Mouse (Mus musculus) layer of hippocampus, adult 8-10 months (tissue): ENCODE measurements at regions not wholly inside any gene's neighbourhood (a gene's known extent, or its start where the extent isn't known, plus 50 kb on each side); places are given as distances from the start of the nearest gene placed in this dataset.
"Not testable (repeated sequence)": the region's sequence is repeated elsewhere in the genome, so short reads cannot be mapped to it uniquely, and the experiment has no call there.

Source experiments
- DNase-seq, 2 experiments: peaks; one replicate each; pipeline ENCODE4 v3.0.0; 2022; ENCODE audit warnings: low spot score in 2 of 2

DNA sequence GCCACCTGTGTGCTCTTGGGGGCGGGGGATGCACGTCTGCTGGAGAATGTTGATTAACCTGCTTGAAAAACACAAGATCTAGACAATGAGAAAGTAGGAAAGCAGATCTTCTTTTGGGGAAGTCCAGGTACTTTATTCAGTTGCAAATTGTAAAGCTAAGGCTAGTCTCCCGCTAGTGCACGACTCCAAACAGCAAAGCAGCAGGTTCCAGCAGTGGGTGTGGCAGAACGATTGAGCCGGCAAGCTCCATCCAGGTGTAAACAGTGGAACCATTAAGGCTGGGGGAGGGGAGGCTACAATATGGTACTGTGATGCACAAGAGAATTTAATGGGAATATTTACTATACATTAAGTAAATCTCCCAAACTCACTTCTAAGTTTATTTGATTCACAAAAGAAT is 448.6 kb upstream of the Cobl start:
- not testable (repeated sequence) for DNase-seq

DNA sequence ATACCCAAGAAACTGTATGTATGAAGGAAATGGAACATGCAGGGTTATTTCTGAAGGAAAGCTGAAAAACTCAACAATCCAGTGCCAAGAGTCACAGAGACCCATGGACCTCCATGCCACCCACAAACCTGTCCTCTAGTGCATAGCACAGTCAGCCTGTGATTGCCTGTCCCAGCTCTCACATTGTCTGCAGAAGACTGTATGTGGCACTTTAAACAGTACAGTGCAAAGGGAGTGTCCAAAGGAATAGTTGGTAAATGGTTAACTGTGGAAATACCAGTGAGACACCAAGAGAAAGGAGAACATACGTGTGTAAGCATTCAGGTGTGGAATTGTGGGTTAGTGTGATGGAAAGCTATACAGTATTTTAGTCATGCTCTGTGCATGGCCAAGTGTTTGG is 409.0 kb upstream of the Cobl start:
- DNase-seq = no peak

DNA sequence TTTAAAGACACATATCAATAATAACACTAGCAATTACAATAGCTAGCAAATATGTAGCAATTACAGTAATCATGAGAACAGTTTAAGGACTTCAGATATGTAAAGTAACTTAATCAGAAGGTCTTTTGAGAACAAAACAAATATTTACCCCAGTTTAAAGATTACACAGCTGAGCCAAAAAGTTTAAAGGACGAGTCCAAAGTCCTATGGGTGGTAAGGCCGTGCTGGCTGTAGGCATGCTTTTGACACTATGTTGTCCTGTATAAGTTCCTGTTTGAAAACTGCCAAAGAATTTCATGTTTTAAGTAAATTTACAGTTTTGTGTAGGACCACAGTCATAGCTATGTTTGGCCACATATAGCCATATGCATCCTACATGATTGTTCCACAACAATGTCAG is 408.0 kb upstream of the Cobl start:
- no peak for DNase-seq

DNA sequence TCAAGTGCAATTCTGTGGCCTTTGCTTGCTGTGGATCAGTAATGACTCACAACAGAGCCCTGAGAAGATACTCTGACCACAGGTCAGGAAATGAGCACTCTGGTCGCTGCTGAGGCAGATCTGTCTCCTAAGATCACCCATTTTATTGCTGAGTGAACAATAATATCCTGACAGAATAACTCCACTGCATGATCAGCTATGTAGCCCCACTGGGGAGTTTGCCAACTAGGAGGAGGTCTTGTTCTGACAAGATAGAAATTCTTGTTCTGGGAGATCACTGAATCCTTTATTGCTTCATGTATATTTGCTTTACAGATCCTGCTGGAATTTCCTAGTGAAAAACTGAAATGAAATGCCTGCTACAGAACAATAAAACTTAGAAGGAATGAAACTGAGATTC is 407.6 kb upstream of the Cobl start:
- DNase-seq = no peak

DNA sequence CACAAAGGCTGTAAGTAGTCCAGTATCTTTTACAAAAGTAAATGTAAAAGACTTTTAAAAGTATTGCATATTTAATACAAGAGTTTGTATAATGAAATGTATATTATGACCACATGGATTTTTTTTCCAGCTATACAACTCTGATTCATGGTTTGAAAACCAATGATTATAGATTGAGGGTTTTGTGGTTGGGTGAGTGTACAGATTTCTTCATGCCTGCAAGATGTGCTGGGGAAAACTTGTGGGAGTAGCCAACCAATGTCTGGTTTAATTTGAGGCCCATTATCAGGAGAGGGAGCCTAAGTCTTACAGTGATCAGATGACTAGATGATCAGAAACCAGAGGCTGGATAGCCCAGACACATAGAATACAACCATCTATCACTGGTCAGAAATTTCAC is 402.8 kb upstream of the Cobl start:
- DNase-seq = no peak

DNA sequence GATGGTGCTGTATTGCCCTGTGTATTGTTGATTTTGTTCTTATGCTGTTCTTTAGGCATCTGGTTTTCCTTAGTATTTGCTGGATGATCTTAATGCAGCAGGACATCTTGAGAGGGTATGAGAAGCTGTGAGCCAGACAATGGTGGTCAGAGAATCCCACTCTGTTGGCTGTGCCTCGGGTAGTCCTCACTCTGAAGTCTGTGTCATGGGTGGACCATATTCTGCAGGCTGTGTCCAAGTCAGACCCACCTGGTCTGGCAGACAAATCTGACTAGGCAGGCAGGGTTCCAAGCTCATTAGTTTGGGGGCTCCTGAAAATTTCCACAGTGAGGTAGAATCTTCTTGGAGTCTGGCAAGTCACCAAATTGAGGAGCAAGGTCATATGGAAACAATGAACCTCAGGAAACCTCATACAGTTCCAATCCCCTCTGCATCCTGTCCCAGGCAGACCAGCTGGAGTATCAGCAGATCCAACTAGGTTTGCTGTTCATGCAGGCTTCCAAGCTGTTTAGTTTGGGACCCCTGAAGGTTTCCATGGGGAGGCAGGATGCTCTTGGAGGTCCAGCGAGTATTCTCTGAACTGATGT is 400.4 kb upstream of the Cobl start:
- DNase-seq = no peak

DNA sequence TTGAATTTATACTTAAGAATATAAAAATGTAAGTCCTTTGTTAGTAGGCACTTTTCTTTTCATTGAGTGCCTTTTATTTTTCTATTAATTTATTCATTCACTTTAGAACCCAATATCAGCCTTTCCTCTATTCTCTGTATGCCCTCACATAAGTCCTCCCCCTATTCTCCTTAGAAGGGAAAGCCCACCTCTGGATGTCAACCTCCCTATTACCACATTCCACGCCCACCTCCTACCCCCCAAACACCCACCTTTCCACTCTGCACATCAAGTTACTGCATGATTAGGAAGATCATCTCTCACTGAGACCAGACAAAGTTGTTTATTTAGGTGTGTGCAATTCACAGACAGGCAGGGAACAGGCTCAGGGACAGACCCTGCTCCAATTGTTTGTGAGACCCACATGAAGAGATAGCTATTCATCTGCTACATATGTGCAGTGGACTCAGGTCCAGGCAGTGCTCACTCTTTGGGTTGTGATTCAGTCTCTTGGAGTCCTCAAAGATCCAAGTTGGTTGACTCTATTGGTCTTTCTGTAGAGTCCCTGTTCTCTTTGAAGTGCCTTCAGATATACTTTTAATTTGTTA is 394.7 kb upstream of the Cobl start:
- no peak for DNase-seq

DNA sequence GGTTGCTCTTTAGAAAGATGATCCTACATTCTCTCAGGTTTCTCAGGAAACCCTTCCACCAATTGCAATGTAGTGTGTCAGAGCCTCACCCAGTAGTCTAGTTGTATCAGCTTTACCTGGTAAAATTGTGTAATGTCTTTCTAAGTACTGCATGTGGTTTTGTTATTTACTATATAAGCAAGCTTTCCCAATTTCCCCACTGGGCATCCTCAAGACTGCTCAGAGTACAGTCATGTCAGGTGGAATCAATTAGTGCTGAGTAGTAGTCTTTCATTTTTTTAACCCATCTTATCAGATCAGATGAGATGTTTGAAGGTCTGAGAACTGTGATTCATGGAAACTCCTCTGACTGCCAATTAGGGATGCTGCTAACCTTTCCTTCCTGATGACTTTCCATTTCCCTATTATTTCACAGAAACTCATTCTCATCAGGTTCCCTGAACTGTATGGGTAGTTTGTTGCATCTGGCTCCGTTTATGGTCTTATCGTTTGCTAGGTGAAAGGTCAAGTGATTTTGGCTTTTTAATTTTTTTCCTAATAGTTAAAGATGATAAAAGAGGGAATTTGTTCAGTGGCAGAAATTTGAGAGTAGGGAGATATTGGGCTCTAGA is 393.6 kb upstream of the Cobl start:
- no peak for DNase-seq

DNA sequence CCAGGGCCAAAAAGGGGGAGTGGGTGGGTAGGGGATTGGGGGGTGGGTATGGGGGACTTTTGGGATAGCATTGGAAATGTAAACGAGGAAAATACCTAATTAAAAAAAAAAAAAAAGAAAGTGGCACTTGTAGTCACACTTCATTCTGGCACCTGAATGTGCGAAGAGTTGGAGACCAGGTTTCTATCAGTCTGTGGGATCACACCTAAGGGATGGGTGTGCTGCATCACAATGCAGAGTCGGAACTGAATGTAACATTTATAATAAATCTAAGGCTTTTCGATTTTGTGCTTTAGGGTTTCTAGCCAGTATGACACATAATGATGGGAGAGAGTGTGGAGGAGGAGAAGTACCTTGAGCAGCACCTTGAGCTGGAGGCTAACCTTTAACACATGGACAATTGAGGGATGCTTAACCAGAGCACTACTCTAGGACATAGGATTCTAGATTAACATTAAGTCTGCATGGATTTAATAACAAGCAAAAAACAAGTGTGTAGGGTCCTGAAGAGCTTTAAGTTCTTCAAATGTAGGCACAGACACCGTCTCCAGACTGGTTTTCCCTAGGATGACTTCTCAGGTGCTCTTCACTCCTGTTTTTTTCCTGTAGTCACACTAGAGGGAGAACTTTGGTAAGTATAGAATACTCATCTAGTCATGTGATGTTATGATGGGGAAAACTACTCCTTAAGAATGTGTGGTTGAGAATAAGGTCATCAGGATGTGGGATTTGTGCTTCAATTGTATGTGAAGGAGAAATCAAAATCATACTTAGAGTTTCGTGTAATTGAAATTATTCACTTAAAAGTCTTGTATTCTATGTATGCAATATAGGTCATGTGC is 392.8 kb upstream of the Cobl start:
- DNase-seq = no peak

DNA sequence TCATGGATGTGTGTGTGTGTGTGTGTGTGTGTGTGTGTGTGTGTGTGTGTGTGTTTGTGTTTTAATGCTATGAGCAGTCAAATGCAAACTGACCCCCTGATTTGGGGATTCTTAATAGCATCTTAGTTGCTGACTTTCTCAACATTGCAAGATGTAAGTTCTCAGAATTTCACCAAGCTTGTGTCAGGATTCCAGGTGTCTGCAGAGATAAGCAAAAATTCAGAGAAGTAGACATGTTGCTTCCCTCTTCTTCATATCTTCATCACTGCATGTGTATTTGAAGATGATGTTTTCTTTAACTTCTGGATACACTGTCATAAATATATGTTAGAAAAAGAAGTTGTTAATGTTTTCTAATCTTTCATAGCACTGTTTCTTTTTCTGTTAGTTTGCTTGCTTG is 383.0 kb upstream of the Cobl start:
- DNase-seq = no peak

DNA sequence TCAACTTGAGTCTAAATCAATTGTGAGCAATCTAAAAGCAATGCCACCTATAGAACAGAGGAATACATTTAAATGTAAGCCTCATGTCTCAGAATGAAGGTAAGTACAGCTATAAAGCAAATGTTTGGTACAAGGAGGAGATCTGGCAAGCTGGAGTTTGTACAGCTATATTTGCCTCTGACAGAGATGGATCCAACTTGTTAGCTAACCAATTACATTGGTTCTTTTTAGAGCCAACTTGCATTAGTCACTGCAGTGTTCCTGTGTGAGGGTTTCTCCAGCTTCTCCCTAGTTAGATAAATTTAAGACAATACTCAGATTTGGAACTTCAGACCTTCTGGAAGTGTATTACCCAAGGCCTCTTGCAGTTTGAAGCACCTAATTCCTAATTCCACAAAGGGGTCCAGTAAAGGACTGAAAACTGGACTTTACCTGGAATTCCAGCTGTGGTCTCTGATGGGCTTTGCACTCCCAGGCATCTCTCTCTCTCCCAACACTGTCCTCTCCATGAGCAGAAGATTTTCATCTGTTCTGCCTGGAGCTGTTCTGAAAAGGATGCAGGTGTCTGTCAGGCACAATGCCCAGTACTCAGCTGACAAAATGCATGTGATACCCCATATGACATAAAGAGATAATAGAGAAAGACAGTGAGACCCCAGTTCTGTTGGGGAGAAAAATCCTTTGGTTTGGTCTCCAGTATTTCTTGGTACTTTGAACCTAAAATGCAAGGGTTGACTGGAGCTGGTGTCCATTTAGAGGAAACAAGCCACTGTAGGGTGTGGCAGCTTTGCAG is 379.1 kb upstream of the Cobl start:
- DNase-seq = no peak

DNA sequence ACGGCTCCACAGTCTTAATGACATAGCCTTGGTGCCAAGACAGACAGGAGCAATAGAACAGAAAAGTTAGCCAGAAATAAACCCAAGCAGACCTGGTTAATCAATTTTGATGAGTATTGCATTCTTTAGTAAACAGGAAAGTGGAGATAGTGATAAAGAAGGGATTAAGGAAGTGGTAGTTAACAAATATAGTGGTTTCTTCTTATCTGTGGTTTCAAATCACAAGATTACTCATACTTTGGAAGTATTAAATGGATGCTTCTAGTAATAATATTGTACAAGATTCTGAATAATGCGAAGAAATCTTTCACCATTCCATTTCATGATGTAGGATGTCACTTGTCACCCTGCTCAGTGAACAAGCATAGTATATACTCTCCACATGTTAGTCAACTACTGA is 376.6 kb upstream of the Cobl start:
- DNase-seq = no peak

DNA sequence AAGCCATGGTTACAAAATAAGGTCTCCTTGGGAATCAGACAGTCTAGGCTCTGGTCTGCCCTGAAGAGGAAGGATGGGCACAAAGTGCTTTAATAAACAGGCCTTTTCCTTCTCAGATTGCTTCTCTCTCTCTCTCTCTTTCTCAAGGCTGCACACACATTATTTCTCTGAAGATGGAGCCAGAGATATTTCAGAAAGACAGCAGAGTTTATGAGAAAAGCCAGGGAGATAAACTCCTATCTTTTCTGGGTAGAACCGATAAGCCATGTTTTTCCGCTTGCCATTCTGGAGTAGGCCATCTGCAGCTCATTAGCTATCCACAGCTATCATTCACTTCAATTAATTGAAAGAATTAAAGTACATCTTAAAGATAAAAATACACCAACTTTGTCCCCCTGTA is 373.2 kb upstream of the Cobl start:
- no peak for DNase-seq

DNA sequence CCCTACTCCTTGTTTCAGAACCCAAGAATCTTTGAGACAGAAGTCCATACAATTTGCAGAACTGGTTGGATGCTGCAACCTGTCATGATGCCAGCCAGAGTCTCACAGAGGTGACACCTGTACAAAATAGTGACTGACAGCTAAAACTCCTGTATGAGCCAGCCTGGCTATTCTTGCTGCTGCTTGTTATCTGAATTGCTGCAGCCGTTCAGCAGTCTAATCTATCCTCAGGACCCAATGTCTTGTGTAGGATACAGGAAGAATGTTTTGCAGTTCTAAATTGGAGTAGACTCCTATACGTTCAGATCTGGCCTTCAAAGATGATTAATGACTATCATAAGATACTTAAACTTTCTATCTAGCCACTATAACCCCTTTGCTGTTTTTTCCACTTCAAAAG is 372.6 kb upstream of the Cobl start:
- no peak for DNase-seq

DNA sequence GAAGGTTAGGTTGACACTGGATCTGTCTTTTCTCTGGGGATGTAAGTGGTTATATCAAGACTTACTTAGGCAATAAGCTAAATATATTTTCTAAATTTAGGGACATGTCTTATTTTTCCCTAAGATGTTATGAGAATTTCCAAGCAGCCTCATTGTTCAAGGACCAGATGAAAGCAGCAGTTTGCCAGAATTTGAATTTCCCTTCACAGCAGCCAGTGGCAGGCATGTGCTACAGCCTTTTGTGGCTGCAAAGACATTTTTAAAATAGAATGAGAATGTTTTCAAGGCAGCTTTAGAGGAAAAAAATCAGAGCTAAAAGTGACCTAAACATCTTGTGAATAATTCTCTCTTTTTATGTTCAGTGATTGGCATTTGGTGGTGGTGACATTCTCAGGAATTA is 371.6 kb upstream of the Cobl start:
- no peak for DNase-seq

DNA sequence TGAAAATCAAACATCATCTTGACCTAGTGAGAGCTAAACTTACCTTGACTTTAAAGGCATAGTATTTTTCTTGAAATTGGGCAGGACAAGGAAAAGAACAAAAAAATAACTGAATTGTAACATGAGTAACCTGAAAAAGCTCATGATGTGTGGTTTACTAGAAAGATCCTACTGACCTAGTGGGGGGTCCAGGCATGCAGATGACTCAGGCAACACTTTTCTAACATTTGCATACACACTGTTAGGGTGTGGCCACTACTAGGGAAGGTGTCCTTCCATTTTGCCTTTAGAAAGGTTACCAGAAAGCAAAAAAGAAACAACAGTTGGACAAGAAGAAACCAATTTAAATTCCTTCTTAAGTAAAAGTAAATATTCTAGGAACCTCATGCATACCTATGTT is 347.3 kb upstream of the Cobl start:
- no peak for DNase-seq

DNA sequence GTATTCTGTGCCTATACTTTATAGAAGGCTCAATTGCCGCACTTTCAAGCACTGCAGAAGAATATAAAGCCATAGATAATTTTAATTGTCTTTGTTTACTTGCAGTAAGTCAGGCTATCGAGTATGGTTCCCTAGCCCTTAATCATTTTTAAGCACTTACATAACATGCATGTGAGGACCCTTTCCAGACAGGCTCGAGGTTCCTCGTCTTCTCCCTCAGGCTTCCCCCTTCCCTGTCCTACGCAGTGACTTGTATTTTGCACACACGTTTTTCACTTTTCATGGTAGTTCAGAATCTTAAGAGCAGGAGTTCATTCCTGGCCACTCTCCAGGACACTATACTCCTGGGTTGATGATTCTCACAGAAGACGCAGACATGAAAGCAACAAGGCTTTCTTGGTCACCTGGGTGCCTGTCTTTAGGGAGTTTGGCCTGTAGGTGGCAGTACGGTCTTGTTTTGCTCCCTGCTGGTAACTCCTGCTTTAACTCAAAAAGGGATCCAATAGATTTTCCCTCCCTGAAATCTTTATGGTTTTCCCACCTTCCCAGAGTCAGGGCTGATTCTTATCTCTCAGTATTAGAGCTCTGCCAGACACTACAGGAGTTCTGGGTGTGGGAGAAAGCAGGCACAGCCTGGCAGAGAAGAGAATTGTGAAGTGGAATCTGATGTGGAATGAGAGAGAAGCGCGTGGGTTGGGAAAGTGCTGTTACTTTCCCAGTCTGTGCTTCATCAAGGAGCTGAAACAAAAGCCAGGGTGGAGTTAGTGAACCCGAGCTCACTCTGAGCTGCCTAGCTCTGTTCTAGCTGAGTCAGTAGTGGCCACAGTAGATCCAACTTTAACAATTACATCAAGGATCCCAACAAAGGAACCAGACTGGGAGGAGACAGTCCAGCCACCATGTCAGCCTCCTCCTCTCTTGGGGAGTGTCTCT is 346.5 kb upstream of the Cobl start:
- peak; percentile 66 to 80 for DNase-seq
